Mouse (Mus musculus): ENCODE data around the gene Nudcd2.

- TF ChIP-seq POLR2A (IDR thresholded peaks at IDR 0.05; ENCODE audit: low read depth, low read length) (no peak), POLR2AphosphoS2 (IDR thresholded peaks at IDR 0.05; ENCODE audit: low read depth, low read length) (no peak), USF1 (IDR thresholded peaks at IDR 0.05; ENCODE audit: low read depth, low read length) (no peak), GABPA (IDR thresholded peaks at IDR 0.05; ENCODE audit: insufficient replicate concordance, low read depth, low read length) (no peak), CTCF (conservative IDR thresholded peaks at IDR 0.05 in 1 of 2, IDR thresholded peaks at IDR 0.05 in 1 of 2; ENCODE audit: low read depth in 2 of 2, low read length in 2 of 2) (no peak), MAX (IDR thresholded peaks at IDR 0.05; ENCODE audit: low read length) (no peak)
Observed at GRCm38 (mm10) chr11:40781857-40782256, 48.4 kb downstream of the Nudcd2 start.
